Mouse (Mus musculus) cerebellum, adult 2 months (tissue): ENCODE measurements around the gene Zscan22.

Experiments
- CTCF ChIP-seq: fragments of 200-500 bp; IDR thresholded peaks from 2 replicates; pipeline ENCODE4 v1.5.1; 2011; ENCODE audit warnings: low read depth, mild to moderate bottlenecking, control low read depth, low read length, moderate library complexity, borderline replicate concordance; ENCODE audit not compliant: insufficient read depth
- POLR2A ChIP-seq: fragments of 200-500 bp; IDR thresholded peaks from 2 replicates; pipeline ENCODE4 v1.6.1; 2011; ENCODE audit warnings: low read length, control low read depth, borderline replicate concordance; ENCODE audit not compliant: insufficient read depth

DNA sequence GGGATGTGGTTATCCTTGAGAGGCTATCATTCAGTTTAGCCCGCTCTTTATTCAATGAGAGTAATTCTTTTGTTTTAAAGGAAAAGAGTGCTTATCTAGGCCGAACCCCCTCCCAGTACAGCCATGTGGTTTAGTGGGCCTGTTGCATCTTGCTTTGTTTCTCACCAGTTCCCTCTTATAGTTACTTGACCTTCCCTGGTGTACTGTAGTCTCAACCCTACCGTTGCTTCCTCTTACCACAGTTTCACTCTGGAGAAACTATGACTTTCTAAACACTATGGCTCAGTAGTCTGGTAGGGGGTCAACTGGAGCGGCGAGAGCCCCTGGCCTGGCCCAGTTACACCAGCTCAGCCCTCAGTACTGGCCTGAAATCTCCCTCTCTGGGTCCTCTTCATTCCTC lies 10.0 kb upstream of the Zscan22 start:
- no peak for TF ChIP-seq POLR2A
- TF ChIP-seq CTCF = no peak
